Mouse (Mus musculus) embryonic facial prominence, embryonic 14.5 days (tissue): ENCODE measurements around the gene Map4k1. TPM values are rescaled to one million over a fixed set of nuclear protein-coding genes. Genes with fewer than 3 reads are reported as not detected.

Experiments used
- ATAC-seq: fragments of 200-750 bp; cut with Nextera tagmentation; 2 replicates; pipeline ENCODE4 v1.8.0; 2017; ENCODE audit warnings: low read depth, moderate number of reproducible peaks, moderate TSS enrichment
- DNase-seq: peaks from one replicate; pipeline ENCODE4 v3.0.0-alpha.2; 2015; ENCODE audit warnings: low spot score
- H3K27ac ChIP-seq: fragments of 300-500 bp; sonication (generic); replicated peaks from 2 replicates; pipeline ENCODE4 v1.5.1; 2014; ENCODE audit warnings: low read depth, mild to moderate bottlenecking, low read length, moderate library complexity
- H3K27me3 ChIP-seq: fragments of 300-500 bp; sonication (generic); replicated peaks from 2 replicates; pipeline ENCODE4 v1.6.1; 2014; ENCODE audit warnings: low read length; ENCODE audit not compliant: control insufficient read depth, insufficient read depth
- H3K36me3 ChIP-seq: fragments of 300-500 bp; sonication (generic); 2 replicates; pipeline ENCODE4 v1.6.1; 2014; ENCODE audit warnings: low read length, mixed read lengths; ENCODE audit not compliant: control insufficient read depth, insufficient read depth
- H3K4me1 ChIP-seq: fragments of 300-500 bp; sonication (generic); 2 replicates; pipeline ENCODE4 v1.6.1; 2014; ENCODE audit warnings: antibody characterized with exemption, low read length; ENCODE audit not compliant: control insufficient read depth, insufficient read depth
- H3K4me2 ChIP-seq: fragments of 300-500 bp; sonication (generic); 2 replicates; pipeline ENCODE4 v1.6.1; 2014; ENCODE audit warnings: low read depth, mild to moderate bottlenecking, low read length, moderate library complexity, mixed read lengths
- H3K4me3 ChIP-seq: fragments of 300-500 bp; sonication (generic); 2 replicates; pipeline ENCODE4 v1.5.1; 2014; ENCODE audit warnings: low read depth, mild to moderate bottlenecking, low read length
- H3K9ac ChIP-seq: fragments of 300-500 bp; sonication (generic); 2 replicates; pipeline ENCODE4 v1.6.1; 2014; ENCODE audit warnings: low read depth, mild to moderate bottlenecking, low read length, moderate library complexity, mixed read lengths
- H3K9me3 ChIP-seq: fragments of 300-500 bp; sonication (generic); 2 replicates; pipeline ENCODE4 v1.6.1; 2016; ENCODE audit warnings: low read length; ENCODE audit not compliant: control insufficient read depth
- WGBS: fragments of 180-500 bp; shearing (Covaris S2); extraction: QIAGEN DNeasy Blood & Tissue Kit; methylation state at CpG from one replicate; pipeline ENCODE4 v1.1.7; 2014; 5-methylcytosine and 5-hydroxymethylcytosine counted together
- polyA plus RNA-seq: library from polyadenylated mRNA; unstranded; fragments of >200 nt; fragmentation: Nextera tagmentation; extraction: Ambion mirVana; gene quantifications from 2 replicates; pipeline ENCODE4 v1.2.1, GENCODE M21; 2014

Map4k1 gene
- polyA plus RNA-seq, 1 experiment from 2014 or later: 7.2 TPM

GRCm38 (mm10) chr7:29037261-29037660, 55.4 kb downstream of the Map4k1 start:
- Histone ChIP-seq H3K9ac (no peak overlapping the region), H3K27ac (no peak overlapping the region), H3K9me3 (no peaks in the 10 kb centered on the region), H3K4me2 (no peak overlapping the region), H3K36me3 (no peaks in the 10 kb centered on the region), H3K4me3 (no peak overlapping the region), H3K4me1 (no peaks in the 10 kb centered on the region), H3K27me3 (no peaks in the 10 kb centered on the region)
- ATAC-seq: no peak
- WGBS: 85% methylated on average over 6 of the region's 6 CpGs
- DNase-seq: no peak

DNA sequence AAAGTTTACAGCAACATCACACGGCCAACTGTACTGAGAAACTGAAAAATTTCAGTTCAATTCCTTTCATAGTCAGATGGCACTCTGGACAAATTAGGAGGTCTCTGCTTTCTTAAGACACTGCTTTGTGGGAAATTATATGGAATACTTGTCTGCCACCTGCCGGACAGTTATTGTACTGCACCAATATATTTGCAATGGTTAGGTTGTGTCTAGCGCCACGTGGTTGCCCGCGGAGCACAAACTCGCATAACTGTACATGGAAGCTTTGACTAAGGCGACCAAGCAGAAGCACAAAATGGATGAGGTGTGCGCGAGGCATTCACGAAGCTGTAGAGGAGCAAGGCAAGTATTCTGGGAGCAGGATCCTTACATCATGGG, 57.7 kb downstream of the Map4k1 start:
- peak overlapping the region; percentile 69 for H3K9ac ChIP-seq
- H3K36me3 ChIP-seq: no peaks in the 10 kb centered on the region
- ATAC-seq (peak; percentile 77), DNase-seq (peak; percentile 93)
- WGBS: 2% methylated on average over 11 of the region's 11 CpGs
- peak overlapping the region; percentile 79 for H3K4me2 ChIP-seq
- peaks cover 3% of the 10 kb centered on the region; the same call in 1 of the 2 replicates for H3K4me1 ChIP-seq
- H3K27ac ChIP-seq: peak overlapping the region; percentile 49; the same call in 1 of the 2 replicates
- peak overlapping the region; percentile 45 for H3K4me3 ChIP-seq
- H3K27me3 ChIP-seq: no peaks in the 10 kb centered on the region
- H3K9me3 ChIP-seq: no peaks in the 10 kb centered on the region

DNA sequence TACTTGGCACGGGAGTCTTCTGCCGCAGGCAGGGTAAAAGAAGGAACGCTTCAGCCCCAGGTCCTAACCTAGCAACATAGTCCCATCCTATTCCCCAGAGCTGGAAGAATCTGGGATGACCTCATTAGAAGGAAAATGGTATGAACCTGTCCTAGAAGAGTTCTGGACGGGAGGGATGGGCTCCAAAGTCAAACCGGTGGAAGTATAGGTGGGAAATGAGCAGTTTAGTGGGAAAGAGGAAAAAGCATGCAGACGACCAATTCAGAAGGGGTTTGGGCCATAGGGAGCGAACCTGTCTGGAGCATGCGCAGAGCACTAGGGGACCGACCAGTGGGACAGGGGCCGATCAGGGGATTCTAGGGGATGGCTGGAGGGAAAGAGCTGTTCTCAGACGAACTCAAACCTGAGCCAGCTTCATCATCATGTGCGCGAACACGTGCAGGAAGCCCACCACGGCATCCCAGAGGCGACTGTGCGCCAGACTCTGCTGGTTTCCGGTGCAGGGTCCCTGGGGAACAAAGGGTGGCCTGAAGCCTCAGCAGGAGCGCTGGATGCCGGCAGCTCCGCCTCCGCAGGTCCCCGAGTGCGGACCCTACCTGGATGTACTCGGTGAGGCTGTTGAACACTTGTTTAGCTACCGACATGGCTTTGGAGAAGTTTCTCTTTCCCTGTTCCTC, 58.3 kb downstream of the Map4k1 start:
- H3K9me3 ChIP-seq: no peaks in the 10 kb centered on the region
- DNase-seq (peak; percentile 64), ATAC-seq (peak; percentile 68)
- no peaks in the 10 kb centered on the region for H3K36me3 ChIP-seq
- H3K9ac ChIP-seq: peak overlapping the region; percentile 69
- peak overlapping the region; percentile 45 for H3K4me3 ChIP-seq
- no peaks in the 10 kb centered on the region for H3K27me3 ChIP-seq
- peak overlapping the region; percentile 79 for H3K4me2 ChIP-seq
- peaks cover 3% of the 10 kb centered on the region; the same call in 1 of the 2 replicates for H3K4me1 ChIP-seq
- whole genome bisulfite sequencing: 4% methylated on average over 23 of the region's 26 CpGs
- peak overlapping the region; percentile 49; the same call in 1 of the 2 replicates for H3K27ac ChIP-seq

DNA sequence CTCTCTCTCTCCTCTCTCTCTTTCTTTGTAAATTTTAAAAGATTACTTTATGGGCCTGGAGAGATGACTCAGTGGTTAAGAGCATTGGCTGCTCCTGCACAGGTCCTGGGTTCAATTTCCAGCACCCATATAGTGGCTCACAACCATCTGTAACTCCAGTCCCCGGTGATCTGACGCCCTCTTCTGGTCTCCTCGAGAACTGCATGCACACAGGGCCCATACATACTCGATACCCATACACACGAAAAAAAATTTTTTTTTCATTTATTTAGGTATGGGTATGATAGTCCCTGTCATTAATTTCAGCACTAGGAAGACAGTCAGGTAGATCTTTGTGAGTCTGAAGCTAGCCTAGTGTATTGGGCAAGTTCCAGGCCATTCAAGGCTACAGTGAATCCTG, 59.3 kb downstream of the Map4k1 start:
- ATAC-seq (no peak), DNase-seq (no peak)
- H3K9me3 ChIP-seq: no peaks in the 10 kb centered on the region
- H3K4me1 ChIP-seq: peaks cover 3% of the 10 kb centered on the region; the same call in 1 of the 2 replicates
- H3K9ac ChIP-seq: no peak overlapping the region
- no peak overlapping the region for H3K4me2 ChIP-seq
- no peaks in the 10 kb centered on the region for H3K27me3 ChIP-seq
- WGBS: 84% methylated on average over 5 of the region's 5 CpGs
- no peak overlapping the region for H3K27ac ChIP-seq
- no peak overlapping the region for H3K4me3 ChIP-seq
- H3K36me3 ChIP-seq: no peaks in the 10 kb centered on the region

GRCm38 (mm10) chr7:29043016-29043673, 61.3 kb downstream of the Map4k1 start:
- DNase-seq (peak; percentile 73), ATAC-seq (no peak)
- peak overlapping the region; percentile 1; the same call in 1 of the 2 replicates for H3K4me2 ChIP-seq

GRCm38 (mm10) chr7:29043674-29044057, 61.8 kb downstream of the Map4k1 start:
- DNase-seq (peak; percentile 24), ATAC-seq (no peak)
- H3K27ac ChIP-seq: no peak overlapping the region; the same call in 1 of the 2 replicates
- no peaks in the 10 kb centered on the region for H3K27me3 ChIP-seq
- H3K9me3 ChIP-seq: no peaks in the 10 kb centered on the region
- no peak overlapping the region for H3K9ac ChIP-seq
- no peaks in the 10 kb centered on the region for H3K36me3 ChIP-seq
- H3K4me2 ChIP-seq: peak overlapping the region; percentile 23
- H3K4me1 ChIP-seq: peaks cover 3% of the 10 kb centered on the region
- no peak overlapping the region for H3K4me3 ChIP-seq
- WGBS: 28% methylated on average over 10 of the region's 11 CpGs

More at GRCm38 (mm10) chr7:29043016-29043673, 61.3 kb downstream of the Map4k1 start:
- H3K27me3 ChIP-seq: no peaks in the 10 kb centered on the region
- peaks cover 3% of the 10 kb centered on the region for H3K4me1 ChIP-seq
- 69% methylated on average over 19 of the region's 19 CpGs for WGBS
- H3K4me3 ChIP-seq: no peak overlapping the region
- no peak overlapping the region for H3K9ac ChIP-seq
- no peaks in the 10 kb centered on the region for H3K9me3 ChIP-seq
- peak overlapping the region; percentile 33; the same call in 1 of the 2 replicates for H3K27ac ChIP-seq
- no peaks in the 10 kb centered on the region for H3K36me3 ChIP-seq

GRCm38 (mm10) chr7:29044302-29044701, 62.5 kb downstream of the Map4k1 start:
- no peak for DNase-seq
- Histone ChIP-seq H3K4me2 (no peak overlapping the region), H3K9ac (no peak overlapping the region), H3K4me1 (peaks cover 3% of the 10 kb centered on the region), H3K27ac (no peak overlapping the region), H3K9me3 (no peaks in the 10 kb centered on the region), H3K27me3 (no peaks in the 10 kb centered on the region), H3K4me3 (no peak overlapping the region), H3K36me3 (no peaks in the 10 kb centered on the region)
- 45% methylated on average over 9 of the region's 9 CpGs for WGBS
- no peak for ATAC-seq

- DNase-seq (no peak), ATAC-seq (0 out of 2 replicates have a peak, but pooled peaks have one; percentile 34)
- H3K36me3 ChIP-seq: no peaks in the 10 kb centered on the region
- H3K27me3 ChIP-seq: no peaks in the 10 kb centered on the region
- H3K27ac ChIP-seq: no peak overlapping the region
- peaks cover 3% of the 10 kb centered on the region for H3K4me1 ChIP-seq
- no peak overlapping the region for H3K4me3 ChIP-seq
- no peak overlapping the region for H3K9ac ChIP-seq
- 12% methylated on average over 11 of the region's 12 CpGs for WGBS
- no peaks in the 10 kb centered on the region for H3K9me3 ChIP-seq
- 0 out of 2 replicates have a peak overlapping the region, but pooled peaks have one; percentile 15 for H3K4me2 ChIP-seq
These were observed 64.7 kb downstream of the Map4k1 start for GRCm38 (mm10) chr7:29046533-29046932.
